Mouse (Mus musculus): ENCODE data around the gene Mettl5.
"Not testable (repeated sequence)": the region's sequence is repeated elsewhere in the genome, so short reads cannot be mapped to it uniquely, and the experiment has no call there.

Gene Mettl5

DNA sequence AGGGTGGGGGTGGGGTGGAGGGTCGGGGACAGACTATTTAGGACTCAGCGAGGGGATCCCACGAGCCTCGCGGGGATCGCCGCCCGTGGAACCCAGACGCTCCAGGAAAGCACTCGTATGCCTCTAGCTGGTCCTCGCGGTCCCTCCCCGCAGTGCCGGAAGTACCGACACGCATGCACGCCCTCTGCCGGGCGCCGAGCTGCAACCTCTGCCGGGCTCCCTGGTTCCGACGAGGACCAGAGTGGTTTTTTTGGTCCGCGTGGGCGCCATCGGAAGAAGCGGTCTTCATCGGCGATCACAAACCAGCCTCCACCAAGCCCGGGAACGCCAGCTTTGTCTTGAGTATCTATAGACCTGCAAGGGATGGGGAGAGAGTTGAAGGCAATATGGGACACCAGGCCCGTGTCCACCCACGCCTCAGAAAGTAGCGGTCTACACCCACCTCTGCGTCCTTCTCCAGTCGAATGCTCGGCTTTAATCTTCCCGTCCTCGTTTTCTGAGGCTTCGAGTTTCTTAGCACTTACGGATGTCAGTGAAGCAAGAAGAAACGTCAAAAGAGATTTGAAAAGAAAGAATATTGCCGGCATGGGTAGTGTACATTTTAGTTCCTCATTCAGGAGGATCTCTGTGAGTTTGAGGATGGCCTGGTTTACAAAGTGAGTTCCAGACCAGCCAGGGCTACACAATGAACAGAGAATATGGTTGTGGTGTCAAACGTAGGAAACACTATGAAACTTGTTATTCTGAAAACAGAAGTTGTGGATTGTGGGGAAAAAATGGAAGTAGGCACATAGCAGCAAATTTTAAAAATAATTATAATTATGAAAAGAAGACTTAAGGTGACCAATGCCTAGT, at the start of gene Mettl5:
Gene Mettl5 (minus strand): TSS at position 165 of the 855 bp plus-strand sequence.
- in situ Hi-C loops (cut with MboI, MseI): no loop called here

DNA sequence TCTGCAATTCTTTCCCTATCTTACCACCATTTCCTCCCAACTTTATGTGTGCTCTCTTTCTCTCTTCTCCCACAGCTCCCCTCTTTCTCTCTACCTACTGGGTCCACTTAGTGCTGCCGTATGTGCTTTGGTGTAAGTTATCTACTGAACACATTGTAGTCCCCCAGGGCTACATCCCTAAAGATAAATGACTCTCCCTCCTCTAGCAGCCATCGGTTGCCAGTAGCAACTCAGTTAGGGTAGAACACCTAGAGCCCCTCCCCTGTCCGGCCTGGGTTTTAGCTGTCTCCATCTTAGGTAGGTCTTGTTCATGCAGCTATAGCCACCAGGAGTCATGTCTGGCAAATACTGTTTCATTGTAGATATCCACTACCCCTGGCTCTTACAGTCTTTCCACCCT, 39.5 kb upstream of the Mettl5 start:
- in situ Hi-C loops (cut with MboI, MseI): no loop called here

DNA sequence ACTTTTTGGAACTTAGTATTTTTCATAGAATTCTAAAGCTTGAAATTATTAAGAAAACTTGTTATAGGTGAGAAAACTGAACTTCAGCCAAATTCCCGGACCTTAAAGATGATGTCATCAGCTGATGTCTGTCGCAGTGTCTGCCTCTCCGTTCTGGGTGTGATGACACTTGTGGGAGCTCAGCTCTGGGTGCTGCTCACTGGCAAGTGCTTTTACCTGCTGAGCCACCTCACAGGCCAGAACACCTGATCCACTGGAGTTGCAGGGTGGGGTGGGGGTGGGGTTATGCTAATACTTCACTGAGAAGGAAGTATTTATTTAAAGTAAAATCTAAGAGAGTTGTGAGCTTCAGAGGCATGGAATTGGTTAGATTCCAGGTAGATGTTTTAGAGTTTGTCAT, 31.9 kb upstream of the Mettl5 start:
- in situ Hi-C loops (cut with MboI, MseI): no loop called here

DNA sequence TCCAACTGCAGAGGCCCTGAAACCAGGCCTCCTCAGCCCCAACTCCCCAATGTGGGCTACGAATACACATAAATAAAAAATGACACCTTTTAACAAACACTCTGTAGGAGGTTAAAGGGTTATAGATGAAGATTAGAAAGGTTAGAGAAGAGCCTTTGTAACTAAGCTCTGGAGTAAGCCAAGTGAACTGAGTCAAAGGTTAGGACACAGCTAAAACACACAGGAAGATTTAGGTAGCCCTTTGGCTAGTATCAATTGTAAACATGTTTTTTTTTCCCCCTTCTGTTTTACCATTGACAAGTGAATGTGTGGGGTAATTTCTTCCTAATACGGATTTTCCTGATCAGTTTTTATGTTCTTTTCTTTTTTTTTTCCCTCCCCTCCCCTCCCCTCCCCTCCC, 27.4 kb upstream of the Mettl5 start:
- in situ Hi-C loops (cut with MboI, MseI): no loop called here

DNA sequence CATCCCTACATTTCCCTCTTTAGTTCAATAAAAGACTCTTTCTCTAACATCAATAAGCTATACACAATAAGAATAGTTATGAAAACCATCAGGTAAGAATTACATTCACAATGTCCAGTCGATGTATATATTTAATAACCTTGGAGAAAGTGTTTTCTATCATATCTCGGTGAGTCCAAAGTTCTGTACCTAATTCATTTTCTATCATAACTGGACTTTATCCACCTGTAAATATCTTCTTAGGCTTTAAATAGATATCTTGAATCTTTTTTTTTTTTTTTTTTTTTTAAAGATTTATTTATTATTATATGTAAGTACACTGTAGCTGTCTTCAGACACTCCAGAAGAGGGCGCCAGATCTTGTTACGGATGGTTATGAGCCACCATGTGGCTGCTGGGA, 22.0 kb upstream of the Mettl5 start:
- in situ Hi-C loops (cut with MboI, MseI): not testable (repeated sequence)

DNA sequence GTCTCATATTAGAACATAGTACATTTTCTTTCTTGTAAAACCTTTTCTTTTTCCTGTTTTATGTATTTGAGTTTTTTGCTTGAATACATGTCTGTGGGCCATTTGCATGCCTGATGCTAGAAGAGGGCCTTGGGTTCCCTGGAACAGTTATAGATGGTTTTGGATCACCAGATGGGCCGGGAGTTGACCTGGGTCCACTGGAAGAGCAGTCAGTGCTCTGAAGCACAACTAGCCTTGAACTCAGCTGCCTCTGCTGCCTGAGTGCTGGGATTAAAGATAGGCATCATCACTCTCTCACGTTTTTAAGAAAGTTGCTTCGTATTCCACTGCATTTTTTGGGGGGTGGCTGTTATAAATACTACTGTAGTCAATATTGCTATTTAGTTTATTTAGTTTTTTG, 18.1 kb upstream of the Mettl5 start:
- in situ Hi-C loops (cut with MboI, MseI): no loop called here

DNA sequence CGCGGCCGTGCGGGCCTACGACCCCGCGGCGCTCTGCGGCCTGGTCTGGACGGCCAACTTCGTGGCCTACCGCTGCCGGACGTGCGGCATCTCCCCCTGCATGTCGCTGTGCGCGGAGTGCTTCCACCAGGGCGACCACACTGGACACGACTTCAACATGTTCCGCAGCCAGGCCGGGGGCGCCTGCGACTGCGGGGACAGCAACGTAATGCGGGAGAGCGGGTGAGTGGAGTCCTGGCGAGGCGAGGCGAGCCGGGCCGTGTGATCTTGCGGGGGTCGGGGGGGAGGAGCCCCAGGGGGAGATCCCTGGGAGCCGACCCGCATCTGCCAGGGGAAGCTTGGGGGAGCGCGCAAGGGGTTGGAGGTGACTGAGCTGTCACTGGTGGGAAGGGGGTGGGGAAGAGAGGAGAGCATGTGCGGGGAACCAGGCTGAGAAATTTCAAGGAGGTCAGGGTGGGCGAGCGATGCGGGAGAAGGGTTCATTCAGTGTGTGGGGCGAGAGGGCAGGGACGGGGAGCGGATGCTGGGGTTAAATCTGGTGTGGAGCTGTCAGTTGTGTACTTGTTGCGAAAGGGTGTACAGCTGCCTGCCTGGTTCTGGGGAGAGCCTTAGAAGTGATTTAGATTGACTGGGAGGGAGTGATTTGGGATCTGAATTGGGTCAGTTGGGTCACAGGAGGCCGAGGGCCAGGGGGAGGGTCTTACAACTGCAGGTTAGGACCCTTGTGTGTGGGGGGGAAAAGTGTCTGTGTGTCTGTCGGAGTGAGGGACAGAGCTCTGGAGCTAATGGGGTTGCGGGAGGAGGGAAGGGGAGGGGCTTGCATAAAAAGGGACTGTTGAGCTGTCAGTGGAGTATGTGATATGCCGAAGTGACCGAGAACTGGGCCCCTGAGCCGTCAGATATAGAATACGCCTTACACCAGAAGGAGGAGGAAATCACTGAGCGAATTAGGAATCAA, 12.5 kb upstream of the Mettl5 start:
- in situ Hi-C loops (cut with MboI, MseI): no loop called here

DNA sequence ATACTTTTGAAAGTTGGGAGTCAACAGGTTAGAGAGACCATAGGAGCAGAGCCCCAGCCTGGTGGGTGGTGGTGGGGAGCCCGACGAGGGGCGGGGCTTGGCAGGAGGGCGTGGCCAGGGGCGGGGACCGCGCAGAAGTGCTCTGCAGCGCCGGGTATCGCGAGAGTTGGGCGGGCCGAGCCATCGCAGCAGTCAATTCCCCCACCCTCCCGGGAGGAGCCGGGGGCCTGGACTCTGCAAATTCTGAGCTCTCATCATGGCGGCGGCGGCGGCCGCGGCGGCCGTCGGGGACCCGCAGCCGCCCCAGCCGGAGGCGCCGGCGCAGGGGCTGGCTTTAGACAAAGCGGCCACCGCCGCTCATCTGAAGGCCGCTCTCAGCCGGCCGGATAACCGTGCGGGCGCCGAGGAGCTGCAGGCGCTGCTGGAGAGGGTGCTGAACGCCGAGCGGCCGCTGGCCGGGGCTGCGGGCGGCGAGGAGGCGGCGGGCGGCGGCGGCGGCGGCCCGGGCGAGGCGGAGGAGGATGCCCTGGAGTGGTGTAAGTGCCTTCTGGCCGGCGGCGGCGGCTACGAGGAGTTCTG, 11.7 kb upstream of the Mettl5 start, which contains the start of gene Ubr3:
Gene Ubr3 (plus strand): TSS at position 208 of the 579 bp plus-strand sequence.
- in situ Hi-C loops (cut with MboI, MseI): no loop called here

DNA sequence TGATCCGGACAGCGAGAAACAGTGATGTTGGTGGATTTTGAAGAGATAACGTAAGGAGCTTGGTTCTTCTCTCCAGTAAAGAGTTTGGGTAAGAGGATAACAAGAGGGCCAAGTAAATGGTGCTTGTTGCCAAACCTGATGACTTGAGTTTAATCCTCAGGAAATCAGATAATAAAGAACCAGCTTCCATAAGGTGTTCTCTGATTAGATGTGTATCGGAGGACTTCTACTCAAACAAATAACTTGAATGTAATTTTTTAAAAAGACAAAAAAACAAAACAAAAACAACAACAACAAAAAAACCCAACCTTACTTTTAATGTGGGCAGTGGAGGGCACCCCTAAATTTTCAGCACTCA, 10.8 kb upstream of the Mettl5 start:
- in situ Hi-C loops (cut with MboI, MseI): no loop called here

DNA sequence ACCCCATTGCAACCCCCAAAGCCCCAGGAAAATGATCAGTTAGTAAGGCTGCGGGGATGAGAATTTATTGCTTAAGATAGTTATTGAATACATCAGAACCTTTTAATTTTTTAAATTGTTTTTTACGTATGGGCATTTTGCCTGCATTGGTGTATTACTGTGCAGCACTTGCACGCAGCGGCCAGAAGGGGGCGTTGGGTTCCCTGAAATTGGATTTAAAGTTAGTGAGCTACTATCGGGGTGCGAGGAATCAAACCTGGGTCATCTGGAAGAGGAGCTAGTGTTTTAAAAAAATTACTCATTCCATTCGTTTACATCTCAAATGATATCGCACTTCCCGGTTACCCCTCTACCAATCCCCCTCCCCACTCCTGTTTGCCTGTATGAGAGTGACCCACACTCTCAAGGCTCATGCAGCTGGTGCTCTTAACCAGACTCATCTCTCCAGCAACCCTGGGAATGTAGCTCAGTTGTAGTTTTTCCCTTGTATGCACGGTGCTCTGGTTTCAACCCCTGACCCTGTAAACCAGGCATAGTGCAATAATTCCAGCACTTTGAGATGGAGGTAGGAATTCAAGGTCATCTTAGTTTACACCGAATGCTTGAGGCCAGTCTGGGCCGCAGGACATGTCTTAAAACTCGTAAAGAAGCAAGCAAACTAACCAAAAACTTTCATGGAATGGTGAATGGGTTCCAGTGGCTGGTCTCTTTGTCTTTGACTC, 10.2 kb upstream of the Mettl5 start:
- in situ Hi-C loops (cut with MboI, MseI): no loop called here

DNA sequence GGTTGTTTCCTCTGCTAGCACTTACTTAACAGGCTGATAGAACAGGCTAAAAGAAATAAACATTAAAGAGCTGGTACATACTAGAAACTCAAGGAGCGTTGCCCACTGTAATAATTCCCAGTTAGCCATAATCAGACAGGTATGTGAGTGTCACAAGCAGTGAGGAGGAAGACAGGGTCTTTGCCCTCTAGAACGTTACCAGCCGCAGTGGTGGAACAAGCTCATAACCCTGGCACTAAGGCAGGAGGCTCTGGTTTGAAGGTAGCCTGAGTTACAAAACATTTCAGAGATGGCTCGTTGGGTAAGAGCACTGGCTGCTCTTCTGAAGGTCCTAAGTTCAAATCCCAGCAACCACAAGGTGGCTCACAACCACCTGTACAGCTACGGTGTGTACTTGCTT, 8.5 kb upstream of the Mettl5 start:
- in situ Hi-C loops (cut with MboI, MseI): no loop called here

DNA sequence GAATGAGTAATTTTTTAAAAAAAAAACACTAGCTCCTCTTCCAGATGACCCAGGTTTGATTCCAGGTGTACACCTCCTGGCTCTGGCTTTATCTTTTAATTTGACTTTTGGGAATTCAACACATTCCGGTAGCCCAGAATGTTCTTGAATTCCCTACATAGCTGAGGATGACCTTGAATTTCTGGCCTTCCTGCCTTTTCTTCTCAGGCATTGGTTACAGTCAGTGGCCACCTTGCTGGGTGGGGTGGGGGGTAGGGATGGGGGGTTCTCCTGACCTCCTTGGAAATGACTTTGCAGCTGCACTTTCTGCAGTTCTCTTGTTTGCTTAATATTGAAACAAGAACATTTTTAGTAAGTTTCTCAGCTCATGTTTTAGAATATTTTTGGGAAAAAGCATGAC, 7.7 kb upstream of the Mettl5 start:
- in situ Hi-C loops (cut with MboI, MseI): no loop called here

DNA sequence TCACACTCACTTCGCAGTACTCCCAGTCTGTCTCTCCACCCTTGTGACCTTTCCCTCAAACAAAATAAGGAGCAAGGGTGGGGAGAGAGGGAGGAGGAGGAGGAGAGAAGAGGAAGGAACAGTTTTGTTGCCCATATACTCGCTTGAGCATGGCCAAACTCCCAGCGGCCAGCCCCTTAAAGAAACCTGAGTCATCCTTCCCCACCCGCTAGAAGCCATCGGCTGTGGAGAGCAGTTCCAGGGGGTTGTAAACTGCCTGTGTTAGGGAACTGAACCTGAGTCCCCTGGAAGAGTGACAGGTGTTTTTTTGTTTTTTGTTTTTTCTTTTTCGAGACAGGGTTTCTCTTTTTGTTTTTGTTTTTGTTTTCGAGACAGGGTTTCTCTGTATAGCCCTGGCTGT, 5.4 kb upstream of the Mettl5 start:
- in situ Hi-C loops (cut with MboI, MseI): no loop called here

DNA sequence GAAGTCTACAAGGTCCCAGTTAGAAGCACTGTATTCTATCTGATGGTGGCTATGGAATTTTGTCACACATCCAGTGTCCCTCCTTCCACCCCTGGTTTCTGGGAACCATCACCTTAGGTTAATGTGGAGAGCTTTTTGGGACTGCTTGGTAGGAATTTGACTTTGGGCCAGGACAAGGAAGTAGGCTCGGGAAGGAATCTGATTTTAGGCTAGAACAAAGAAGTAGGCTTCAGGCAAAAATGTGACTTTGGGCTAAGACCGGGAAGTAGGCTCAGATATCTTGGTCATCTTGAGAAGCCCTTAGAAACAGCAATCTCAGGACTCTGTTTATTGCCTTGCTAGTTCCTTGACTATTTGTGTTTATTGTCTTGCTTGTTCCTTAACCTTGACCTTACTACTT, 3.5 kb upstream of the Mettl5 start:
- in situ Hi-C loops (cut with MboI, MseI): no loop called here

DNA sequence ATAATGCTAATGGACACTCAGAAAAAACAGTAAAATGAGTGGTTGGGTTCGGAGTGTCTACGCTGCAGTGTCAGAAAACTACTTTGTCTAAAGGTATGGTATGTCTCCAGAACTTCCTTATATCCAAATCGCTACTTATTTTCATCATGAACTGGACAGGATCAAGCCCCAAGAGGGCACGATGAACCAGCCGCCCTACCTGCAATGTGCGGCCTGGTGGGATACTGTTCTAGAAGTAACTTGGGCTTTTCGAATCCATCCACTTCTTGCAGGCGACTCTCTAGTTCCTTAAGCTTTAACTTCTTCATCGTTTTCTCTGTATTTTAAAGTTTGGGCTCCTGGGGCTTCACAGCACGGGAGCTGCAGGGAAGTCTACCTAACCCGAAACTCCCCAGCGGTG, 365 bp downstream of the Mettl5 start:
- in situ Hi-C loops (cut with MboI, MseI): no loop called here

DNA sequence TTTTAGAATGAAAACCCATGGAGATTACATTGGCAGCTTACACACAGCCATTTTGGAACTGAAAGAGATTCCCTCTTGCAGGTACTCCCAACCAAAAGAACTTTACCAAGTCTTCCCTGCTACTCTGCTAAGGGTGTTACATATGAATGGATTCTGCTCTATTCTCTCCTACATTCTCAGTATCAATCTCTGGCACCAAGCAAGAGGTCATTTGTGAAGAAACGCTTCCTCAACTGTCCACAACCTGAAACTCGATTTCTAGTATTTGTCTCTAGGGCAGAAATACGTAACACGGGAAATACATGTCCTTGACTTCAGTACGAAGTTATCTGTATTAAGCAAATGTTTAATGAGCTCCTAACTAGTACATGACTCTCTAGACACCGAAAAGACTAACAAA, 834 bp downstream of the Mettl5 start:
- in situ Hi-C loops (cut with MboI, MseI): no loop called here

DNA sequence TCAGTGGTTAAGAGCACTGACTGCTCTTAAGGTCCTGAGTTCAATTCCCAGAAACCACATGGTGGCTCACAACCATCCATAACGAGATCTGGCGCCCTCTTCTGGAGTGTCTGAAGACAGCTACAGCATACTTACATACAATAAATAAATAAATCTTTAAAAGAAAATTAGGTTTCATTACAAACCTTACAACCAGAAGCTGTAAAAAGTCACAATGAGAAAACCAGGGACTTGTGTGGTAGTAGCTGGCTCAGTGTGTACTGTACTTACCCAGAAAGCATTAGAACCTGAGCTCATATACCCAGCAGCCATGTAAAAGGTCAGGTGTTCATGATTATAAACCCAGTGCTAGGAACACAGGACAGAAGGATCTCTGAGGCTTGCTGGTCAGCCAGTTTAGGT, 1.4 kb downstream of the Mettl5 start:
- in situ Hi-C loops (cut with MboI, MseI): no loop called here

DNA sequence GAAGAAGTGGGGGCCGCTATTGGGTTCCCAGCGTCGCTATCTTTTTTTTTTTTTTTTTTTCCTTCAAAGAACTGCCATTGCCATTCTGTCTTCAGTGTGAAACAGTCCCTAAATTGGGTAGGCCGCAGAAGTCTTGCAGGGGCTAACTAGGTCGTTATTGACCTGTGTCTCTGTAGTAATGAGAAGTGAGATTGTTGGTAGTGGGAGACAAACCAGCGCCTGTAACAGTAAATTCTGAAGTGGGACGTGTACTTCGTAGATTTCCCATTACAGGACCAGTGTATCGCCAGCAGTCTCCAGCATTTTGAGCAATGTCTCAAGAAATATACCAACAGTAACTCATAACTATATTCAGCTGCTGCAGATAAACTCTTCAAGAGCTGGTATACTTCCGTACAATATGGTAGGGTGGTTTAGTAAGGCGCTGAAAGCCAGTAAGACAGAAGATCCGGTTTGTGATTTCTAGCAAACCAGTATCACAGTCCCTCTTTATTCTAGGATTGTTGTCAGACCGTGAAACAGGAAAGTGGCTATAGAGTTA, 23.2 kb downstream of the Mettl5 start:
- in situ Hi-C loops (cut with MboI, MseI): no loop called here

DNA sequence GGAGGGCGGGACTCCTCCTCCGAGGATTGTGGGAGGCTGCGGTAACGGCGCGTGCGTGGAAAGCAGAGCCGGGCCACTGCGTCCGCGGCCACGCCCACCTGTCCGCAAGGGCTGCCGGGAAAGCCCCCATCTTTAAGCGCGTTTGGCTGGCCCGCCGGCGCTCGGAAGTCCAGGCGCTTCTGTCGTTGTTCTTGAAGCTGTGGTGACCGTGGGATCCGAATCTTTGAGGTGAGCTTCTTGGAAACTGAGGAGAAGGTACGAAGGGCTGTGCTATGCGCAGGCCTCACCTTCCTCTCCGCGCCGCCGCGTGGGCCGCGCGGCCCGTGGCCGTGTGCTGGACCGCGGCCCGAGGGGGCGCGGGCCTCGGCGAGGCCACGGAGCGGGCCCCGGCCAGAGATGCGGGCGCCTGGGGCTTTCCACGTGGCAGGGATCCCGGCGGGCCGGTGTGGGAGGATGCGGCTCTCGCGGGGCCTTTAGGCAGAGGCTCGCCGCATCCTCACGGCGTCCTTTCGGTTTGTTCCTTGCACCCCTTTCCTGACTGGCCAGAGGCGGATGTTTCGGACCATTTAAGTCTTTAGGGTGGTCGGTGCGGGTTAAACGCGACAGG, 23.8 kb downstream of the Mettl5 start, which contains the start of gene Ssb:
Gene Ssb (plus strand): TSS at position 78 of the 607 bp plus-strand sequence.
- in situ Hi-C loops (cut with MboI, MseI): no loop called here

DNA sequence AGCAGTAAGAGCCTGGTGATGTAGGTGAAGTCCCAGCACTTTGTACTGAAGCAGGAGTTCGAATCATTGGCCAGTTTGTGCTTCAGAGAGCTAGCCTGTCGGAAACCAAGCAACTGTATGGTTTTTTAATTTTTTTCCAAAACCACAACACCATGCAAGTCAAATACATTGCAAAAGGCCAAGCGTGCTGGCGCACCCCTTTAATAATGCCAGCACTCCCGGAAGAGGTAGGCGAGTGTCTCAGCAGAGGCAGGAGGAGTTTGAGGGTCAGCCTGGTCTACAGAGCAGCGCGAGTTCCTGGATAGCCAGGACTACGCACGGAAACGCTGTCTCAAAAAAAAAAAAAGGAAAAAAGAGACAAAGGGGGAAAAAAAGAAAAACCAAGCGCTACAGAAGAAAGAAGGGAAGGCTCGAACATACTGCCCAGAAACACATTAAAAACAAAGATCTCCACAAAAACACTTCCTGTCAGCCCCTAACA, 24.4 kb downstream of the Mettl5 start:
- in situ Hi-C loops (cut with MboI, MseI): no loop called here

DNA sequence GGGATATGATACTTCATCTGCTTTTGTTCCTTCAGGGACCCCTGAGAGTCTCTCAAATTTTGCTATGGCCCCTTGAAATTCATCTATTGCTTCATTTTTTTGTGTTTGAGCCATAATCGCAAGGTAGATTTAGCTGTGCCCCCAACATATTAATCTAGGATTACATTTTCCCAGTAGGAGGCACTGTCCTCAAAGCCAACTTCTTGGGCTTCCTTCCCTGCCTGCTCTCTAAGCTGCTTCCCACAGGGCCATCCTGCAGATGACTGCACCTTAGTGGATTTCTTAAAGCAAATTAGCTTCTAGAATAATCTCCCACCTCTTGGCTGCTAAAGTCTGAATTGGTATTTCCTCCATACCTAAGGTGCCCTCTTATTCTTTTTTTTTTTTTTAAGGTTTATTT, 27.5 kb downstream of the Mettl5 start:
- in situ Hi-C loops (cut with MboI, MseI): no loop called here
